Mouse (Mus musculus): ENCODE results near the gene Olfr1388.
"Not testable (repeated sequence)": the region's sequence is repeated elsewhere in the genome, so short reads cannot be mapped to it uniquely, and the experiment has no call there.

Gene Olfr1388

GRCm38 (mm10) chr11:49436411-49436810, at the start of gene Olfr1388:
Olfr1388 (plus strand) TSS chr11:49436624.
- no peak for DNase-seq (ENCODE audit: low spot score)

GRCm38 (mm10) chr11:49392707-49393106, 43.7 kb upstream of the Olfr1388 start:
- not testable (repeated sequence) for DNase-seq (ENCODE audit: low spot score)

- no peak for DNase-seq (ENCODE audit: low spot score)
These were observed 29.6 kb upstream of the Olfr1388 start for GRCm38 (mm10) chr11:49406784-49407183.

GRCm38 (mm10) chr11:49410540-49410939, 25.9 kb upstream of the Olfr1388 start:
- DNase-seq (ENCODE audit: low spot score): no peak

GRCm38 (mm10) chr11:49422767-49423166, 13.7 kb upstream of the Olfr1388 start, which contains the start of gene Olfr1389:
Olfr1389 (plus strand) TSS chr11:49423067.
- DNase-seq (ENCODE audit: low spot score): no peak

- no peak for DNase-seq (ENCODE audit: low spot score)
These were observed 11.0 kb upstream of the Olfr1388 start for GRCm38 (mm10) chr11:49425257-49425927.

GRCm38 (mm10) chr11:49429641-49430040, 6.8 kb upstream of the Olfr1388 start:
- DNase-seq (ENCODE audit: low spot score): no peak

- no peak for DNase-seq (ENCODE audit: low spot score)
These were observed 18.6 kb downstream of the Olfr1388 start, which contains the start of gene Olfr1387 for GRCm38 (mm10) chr11:49455043-49455442. Olfr1387 (plus strand) TSS chr11:49455343.

GRCm38 (mm10) chr11:49464746-49465145, 28.3 kb downstream of the Olfr1388 start, which contains the start of gene Olfr1386:
Olfr1386 (plus strand) TSS chr11:49465046.
- DNase-seq (ENCODE audit: low spot score): not testable (repeated sequence)

GRCm38 (mm10) chr11:49485973-49486372, 49.5 kb downstream of the Olfr1388 start:
- DNase-seq (ENCODE audit: low spot score): no peak

GRCm38 (mm10) chr11:49488770-49489169, 52.3 kb downstream of the Olfr1388 start, which contains the start of gene Olfr1385:
Olfr1385 (plus strand) TSS chr11:49489070.
- DNase-seq (ENCODE audit: low spot score): not testable (repeated sequence)
